Mouse (Mus musculus) lung, postnatal 25 days (tissue): ENCODE data around the gene P2ry12.
A peak's percentile ranks its signal among the peaks of the same experiment; 100 is the strongest.

Source experiments
- DNase-seq: peaks from one replicate; pipeline ENCODE4 v3.0.0; 2022; ENCODE audit warnings: low spot score

Gene P2ry12

GRCm38 (mm10) chr3:59230912-59231311 lies 31.8 kb downstream of the P2ry12 start:
- DNase-seq, result no peak

GRCm38 (mm10) chr3:59228730-59229551 lies 33.7 kb downstream of the P2ry12 start:
- DNase-seq, result peak; percentile 59

- no peak for DNase-seq
These were observed 35.0 kb downstream of the P2ry12 start for GRCm38 (mm10) chr3:59227696-59228095.

- no peak for DNase-seq
These were observed 37.3 kb downstream of the P2ry12 start for GRCm38 (mm10) chr3:59225411-59225810.

- no peak for DNase-seq
These were observed 40.4 kb downstream of the P2ry12 start for GRCm38 (mm10) chr3:59222303-59222702.

GRCm38 (mm10) chr3:59219326-59219725 lies 43.3 kb downstream of the P2ry12 start:
- no peak for DNase-seq

GRCm38 (mm10) chr3:59217211-59217610 lies 45.5 kb downstream of the P2ry12 start:
- no peak for DNase-seq

- no peak for DNase-seq
These were observed 50.3 kb downstream of the P2ry12 start for GRCm38 (mm10) chr3:59212404-59212803.

- no peak for DNase-seq
These were observed 50.9 kb downstream of the P2ry12 start for GRCm38 (mm10) chr3:59211784-59212183.

GRCm38 (mm10) chr3:59210727-59211126 lies 51.9 kb downstream of the P2ry12 start, which contains the start of gene P2ry13:
TSS of gene P2ry13 (minus strand) at chr3:59210882.
- no peak for DNase-seq

- DNase-seq, result no peak
These were observed 52.6 kb downstream of the P2ry12 start for GRCm38 (mm10) chr3:59210089-59210488.

- DNase-seq, result peak; percentile 65
These were observed 53.8 kb downstream of the P2ry12 start for GRCm38 (mm10) chr3:59208650-59209548.

GRCm38 (mm10) chr3:59205941-59206340 lies 56.7 kb downstream of the P2ry12 start:
- no peak for DNase-seq

GRCm38 (mm10) chr3:59204719-59205503 lies 57.8 kb downstream of the P2ry12 start:
- DNase-seq, result peak; percentile 31

GRCm38 (mm10) chr3:59203802-59204520 lies 58.7 kb downstream of the P2ry12 start:
- peak; percentile 55 for DNase-seq

GRCm38 (mm10) chr3:59197329-59197948 lies 65.2 kb downstream of the P2ry12 start:
- no peak for DNase-seq

- DNase-seq, result no peak
These were observed 67.7 kb downstream of the P2ry12 start, which contains the start of gene Gpr87 for GRCm38 (mm10) chr3:59194938-59195337. TSS of gene Gpr87 (minus strand) at chr3:59195104.

GRCm38 (mm10) chr3:59194099-59194498 lies 68.6 kb downstream of the P2ry12 start:
- no peak for DNase-seq

GRCm38 (mm10) chr3:59191674-59192073 lies 71.0 kb downstream of the P2ry12 start:
- no peak for DNase-seq

- DNase-seq, result no peak
These were observed 75.3 kb downstream of the P2ry12 start for GRCm38 (mm10) chr3:59187336-59187735.

- no peak for DNase-seq
These were observed 77.0 kb downstream of the P2ry12 start for GRCm38 (mm10) chr3:59185662-59186061.
